Mouse (Mus musculus): Measurements from ENCODE around the gene Pih1d2. TPM values are rescaled to one million over a fixed set of nuclear protein-coding genes. Genes with fewer than 3 reads are reported as not detected.
"Not testable (repeated sequence)": the region's sequence is repeated elsewhere in the genome, so short reads cannot be mapped to it uniquely, and the experiment has no call there.

Gene Pih1d2
- total RNA-seq, 2 experiments from 2014 or later = 2.1 to 2.5 TPM

DNA sequence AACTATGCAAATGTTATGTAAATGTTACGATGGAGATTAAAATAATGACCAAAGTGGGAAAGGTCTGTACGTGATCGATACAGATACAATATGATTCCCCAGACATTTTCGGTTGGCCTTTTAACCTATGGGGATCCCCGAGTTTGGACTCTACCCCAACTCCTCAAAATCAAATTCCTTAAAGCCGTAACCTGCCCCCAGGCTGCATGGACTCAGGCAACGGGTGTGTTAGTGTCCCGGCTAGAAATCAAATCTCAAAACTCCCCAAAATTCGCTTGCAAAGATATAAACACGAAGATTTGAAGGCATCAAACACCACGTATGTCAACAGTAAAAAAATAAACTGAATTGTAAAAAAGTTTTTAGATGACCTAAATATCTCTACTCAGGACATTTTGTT lies 960 bp upstream of the Pih1d2 start:
- DNase-seq = no peak
- intact Hi-C loops (cut with DNase I) = no loop called here

DNA sequence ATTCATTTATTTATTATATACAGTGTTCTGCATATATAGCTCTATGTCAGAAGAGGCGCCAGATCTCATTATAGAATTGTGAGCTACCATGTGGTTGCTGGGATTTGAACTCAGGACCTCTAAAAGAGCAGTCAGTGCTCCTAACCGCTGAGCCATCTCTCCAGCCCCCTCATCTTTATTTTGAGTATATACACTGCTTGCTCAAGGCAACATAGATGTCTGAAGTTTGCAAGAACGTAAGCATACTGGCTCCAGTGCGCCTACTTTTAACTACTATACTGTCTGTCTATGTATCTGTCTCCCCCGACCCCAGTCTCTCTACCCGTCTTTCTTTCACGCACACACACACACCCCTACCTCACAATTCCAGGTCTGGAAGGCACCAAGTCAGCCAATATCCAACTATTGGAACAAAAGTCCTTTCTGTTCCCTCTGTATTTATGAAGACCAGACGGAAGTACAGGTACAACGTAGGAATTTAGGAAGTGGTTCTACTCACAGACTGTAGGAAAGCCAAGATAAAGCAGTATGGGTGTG lies 741 bp downstream of the Pih1d2 start:
- no peak for DNase-seq
- intact Hi-C loops (cut with DNase I) = no loop called here

DNA sequence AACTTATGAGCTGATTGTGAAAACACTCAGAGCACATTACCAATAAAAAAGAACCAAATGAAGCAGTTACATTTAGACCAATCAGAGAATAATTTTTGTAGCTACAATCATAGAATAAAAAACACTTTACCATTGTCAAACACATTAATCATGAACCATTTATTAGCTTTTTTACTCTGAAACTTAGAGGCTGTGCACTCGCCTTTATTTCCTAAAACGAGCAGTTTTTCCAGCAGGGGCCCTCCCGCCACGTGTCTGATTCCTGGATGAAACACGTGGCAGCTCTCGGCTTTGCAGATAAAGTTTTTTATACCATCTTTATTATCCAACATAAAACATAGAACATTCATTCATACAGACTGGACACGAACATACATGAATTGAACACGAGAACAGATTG lies 13.8 kb downstream of the Pih1d2 start:
- intact Hi-C loops (cut with DNase I); DNase-seq: not testable (repeated sequence)

DNA sequence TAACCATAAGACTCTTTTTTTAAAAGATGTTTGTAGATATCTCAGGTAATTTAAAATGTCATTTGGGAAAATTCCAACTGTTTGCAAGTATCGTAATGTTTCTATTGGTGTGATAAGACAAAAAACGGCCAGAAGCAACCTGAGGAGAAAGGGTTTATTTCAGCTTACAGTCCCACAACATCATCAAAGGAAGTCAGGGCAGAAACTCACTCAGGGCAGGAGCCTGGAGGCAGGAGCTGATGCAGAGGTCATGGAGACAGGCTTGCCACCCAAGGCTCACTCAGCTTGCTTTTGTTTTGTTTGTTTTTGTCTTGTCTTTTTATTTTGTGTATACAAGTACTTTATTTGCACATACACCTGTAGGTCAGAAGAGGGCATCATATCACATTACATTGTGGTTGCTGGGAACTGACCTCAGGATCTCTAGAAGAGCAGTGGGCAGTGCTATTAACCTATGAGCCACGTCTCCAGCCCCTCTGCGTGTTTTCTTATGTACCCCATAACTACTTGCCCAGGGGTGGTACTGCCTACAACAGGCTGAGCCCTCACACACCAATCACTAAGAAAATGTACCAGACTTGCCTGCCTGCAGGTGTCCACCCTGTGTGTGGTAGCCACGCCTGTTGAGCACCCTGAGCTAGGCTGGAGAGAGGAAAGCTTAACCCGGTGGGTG lies 15.0 kb downstream of the Pih1d2 start:
- intact Hi-C loops (cut with DNase I) = no loop called here
- DNase-seq = no peak

DNA sequence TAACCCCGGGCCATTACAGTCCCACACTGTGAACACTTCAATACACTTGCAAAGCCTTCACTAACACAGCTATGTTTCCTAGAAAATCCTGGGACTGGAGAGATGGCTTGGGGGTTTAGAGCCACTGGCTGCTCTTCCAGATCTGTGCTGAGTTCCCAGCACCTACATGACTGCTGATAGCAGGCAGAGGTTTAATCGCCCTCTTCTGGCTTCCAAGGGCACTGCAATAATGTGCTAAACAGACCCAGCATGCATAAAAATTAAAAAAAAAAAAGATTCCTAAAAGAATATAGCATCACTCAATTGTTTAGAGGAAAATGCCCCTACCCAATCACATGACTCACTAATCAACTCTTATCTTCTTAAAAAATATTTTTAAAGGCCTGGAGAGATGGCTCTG lies 15.9 kb downstream of the Pih1d2 start:
- no peak for DNase-seq
- intact Hi-C loops (cut with DNase I) = no loop called here

DNA sequence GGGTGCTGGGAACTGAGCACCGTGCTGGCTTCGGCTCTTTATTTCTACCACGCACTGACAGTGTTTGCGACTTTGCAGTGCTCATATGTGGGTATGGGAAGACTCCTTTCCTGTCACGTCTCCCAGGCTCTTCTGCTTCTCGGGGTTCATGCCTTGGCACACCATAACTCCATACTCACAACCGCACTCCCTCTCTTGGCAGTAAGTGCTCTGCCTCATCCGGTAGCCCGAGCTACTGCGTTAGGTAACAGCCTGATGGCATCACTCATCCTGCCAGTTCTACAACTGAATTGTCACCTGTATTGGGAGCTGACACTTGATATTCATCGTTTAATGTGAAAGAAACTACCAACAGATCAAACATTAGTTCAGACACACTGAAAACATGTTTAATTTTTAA lies 17.1 kb downstream of the Pih1d2 start:
- intact Hi-C loops (cut with DNase I) = no loop called here
- DNase-seq = no peak

DNA sequence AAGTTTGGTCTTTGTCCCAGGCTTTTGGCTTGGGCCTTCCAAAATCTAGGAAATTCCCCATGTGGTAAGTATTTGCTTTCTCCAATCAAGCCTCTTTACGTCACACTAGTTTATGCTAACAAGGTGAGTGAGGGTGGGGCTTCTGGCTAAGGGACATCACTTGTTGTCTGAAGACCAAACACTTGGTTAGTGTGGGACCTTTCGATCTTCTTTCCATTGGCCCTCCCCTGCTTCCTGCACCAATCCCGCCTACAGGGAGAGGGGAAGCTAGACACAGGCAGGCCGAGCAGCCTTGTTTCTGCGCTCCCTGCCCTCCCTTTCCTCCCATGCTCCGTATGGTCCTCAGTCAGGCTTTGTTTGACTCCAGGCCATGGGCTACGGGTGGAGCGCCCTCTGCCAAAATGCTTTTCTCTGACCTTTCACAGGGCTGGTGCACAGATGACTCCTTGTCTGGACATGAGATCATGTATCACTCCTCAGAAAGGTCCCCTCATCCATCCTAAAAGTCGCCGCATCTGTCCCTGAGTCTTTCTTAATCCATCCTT lies 29.8 kb downstream of the Pih1d2 start:
- DNase-seq = no peak

DNA sequence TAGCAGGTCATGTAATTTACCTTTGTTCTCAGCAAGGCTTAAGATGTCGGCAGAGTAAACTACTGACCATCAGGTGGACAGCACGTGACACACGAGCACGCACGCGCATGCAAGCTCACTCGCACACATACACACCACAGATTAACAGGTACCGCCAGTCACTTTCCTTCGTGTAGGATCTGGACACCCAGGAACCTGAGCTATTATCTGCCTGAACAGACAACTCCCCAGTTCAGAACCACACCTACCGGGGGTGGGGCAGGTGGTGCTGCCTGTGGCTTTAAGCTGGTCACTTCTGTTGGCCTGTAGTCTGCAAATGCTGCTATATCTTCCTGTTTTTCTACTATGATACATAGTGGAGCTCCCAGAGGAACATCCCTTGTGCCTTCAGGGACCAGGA lies 33.4 kb downstream of the Pih1d2 start:
- intact Hi-C loops (cut with DNase I) = no loop called here
- no peak for DNase-seq

More for the DNA sequence above, 29.8 kb downstream of the Pih1d2 start:
- intact Hi-C loops (cut with DNase I) = no loop called here

DNA sequence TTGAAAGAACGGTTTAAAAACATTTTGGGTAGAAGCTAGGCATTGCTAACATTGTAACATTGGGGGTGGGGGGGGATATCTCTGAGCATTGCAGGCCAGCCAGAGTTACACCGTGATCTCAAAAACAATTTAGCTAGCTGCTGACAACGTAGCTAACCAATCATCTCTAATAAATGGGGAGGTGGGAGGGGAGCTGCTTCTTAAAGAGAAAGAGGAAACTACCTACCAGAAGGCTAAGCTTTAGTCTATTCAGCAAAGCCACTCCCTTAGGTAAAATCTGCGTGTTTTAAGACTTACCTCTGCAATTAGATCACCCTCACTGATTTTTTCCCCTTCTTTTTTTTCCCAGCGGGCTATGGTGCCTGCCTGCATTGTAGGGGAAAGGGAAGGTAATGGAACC lies 41.3 kb downstream of the Pih1d2 start:
- intact Hi-C loops (cut with DNase I) = no loop called here

DNA sequence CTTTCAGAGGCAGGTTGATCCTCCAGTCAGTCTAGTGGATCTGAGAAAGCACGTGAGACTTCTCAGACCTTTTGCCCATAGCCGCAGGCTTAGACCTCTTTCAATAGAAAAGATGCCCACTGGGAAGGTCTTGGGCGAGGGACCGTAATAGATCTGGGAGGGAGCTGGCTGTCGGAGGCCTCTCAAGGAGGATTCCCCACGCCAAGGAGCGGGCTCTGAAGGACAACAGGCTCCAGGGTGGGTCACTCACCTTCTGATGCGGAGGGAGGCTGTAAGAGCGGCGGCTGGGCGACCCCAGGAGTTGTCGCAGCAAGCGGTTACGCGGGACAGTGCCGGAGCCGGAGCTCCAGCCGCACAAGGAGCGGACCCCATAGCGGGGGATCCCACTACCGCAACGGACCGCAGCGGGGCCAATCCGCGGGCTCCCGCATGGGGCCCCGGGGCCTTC lies 41.8 kb downstream of the Pih1d2 start:
- intact Hi-C loops (cut with DNase I) = no loop called here
- no peak for DNase-seq

More for the DNA sequence above, 41.3 kb downstream of the Pih1d2 start:
- DNase-seq = no peak

DNA sequence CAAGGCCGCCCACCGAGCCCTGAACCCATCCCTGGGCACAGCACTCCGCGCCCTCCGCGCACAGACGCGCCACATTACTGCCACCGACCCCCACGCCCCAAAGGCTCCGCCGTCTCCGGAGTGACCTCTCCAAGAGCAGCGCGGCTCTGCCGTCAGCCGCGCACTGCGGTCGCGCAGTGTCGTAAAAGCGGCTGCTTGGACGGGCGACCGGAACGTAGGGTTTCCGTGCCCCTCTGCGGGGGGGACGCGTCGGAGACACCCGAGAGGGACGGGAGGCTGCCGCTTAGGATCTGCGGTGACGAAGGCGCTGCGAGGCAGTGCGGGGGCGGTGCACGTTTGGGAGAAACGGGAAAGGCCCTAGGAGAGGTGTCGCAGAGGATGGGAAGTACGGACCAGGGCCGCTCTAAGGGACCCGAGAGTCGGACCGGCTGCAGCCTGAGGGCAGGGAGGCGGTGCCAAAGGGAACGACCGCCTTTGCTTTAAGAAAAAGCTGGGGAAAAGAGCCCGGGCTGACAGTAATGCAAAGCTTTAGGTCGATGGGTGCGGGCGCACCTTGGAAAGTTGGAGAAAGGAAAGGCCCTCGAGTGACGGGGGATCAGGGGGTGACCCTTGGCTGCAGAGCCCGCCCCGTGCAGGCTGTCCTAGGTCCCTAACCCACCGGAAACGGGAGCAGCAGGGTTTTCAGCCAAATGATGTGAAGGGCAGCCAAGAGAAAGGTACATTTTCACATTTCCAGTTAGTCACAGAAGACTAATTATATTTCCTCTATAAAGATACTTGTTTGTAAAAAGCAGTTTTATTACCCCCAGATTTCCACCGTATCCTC lies 42.5 kb downstream of the Pih1d2 start, which contains the start of gene Dlat:
Gene Dlat, minus strand, starts transcription at position 389 of the 826 bp plus-strand sequence.
- intact Hi-C loops (cut with DNase I) = no loop called here
- peak; percentile 89 for DNase-seq

DNA sequence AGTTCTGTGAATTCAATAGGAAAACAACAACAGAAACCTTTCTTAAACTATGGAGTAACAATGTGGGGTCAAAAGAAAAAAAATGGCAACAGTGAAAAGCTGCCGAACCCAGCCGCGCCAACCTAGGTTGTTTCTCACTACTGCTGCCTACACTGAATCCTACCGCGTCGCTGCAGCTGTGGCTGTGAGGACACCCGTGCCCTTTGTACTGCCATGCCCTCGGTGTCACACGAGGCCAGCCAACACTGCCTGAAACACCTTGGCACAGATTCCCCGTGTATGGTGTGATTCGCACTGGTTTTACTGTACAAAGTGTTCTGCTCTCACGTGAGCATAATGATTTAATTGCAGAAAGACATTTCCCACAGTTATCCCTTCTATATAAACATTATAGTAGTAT lies 43.3 kb downstream of the Pih1d2 start:
- peak; percentile 21 for DNase-seq
- intact Hi-C loops (cut with DNase I) = no loop called here

DNA sequence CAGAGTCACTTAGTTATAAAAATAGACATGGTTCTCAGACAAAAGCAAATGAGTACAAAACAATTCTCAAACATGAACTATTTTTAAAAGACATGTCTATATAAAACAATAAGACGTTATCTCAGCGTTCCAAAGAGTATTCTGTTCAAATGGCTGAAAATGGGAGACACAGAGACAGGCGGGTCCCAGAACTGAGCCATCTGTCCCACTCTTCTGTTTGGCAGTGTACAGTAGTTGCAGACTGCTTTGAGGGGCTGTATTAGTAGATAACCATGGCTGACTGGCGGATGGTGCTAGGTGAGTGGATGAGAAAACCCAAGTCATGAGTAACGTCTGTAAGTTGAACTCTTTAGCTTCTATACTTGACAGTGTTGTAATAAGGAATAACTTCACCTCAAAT lies 47.7 kb downstream of the Pih1d2 start:
- intact Hi-C loops (cut with DNase I) = no loop called here
- no peak for DNase-seq

DNA sequence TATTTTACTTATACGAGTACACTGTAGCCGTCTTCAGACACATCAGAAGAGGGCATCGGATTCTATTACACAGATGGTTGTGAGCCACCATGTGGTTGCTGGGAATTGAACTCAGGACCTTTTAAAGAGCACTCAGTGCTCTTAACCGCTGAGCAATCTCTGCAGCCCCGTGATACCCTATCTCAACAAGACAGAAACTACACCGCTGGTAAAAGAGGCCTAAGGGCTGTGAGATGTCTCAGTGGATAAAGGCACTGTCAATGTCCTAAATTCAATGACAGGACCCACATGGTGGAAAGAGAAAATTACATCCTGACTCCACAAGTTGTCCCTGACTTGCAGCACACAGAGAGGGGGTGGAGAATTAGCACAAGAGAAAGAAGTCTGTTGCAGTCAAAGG lies 49.3 kb downstream of the Pih1d2 start:
- intact Hi-C loops (cut with DNase I) = no loop called here
- DNase-seq = no peak

DNA sequence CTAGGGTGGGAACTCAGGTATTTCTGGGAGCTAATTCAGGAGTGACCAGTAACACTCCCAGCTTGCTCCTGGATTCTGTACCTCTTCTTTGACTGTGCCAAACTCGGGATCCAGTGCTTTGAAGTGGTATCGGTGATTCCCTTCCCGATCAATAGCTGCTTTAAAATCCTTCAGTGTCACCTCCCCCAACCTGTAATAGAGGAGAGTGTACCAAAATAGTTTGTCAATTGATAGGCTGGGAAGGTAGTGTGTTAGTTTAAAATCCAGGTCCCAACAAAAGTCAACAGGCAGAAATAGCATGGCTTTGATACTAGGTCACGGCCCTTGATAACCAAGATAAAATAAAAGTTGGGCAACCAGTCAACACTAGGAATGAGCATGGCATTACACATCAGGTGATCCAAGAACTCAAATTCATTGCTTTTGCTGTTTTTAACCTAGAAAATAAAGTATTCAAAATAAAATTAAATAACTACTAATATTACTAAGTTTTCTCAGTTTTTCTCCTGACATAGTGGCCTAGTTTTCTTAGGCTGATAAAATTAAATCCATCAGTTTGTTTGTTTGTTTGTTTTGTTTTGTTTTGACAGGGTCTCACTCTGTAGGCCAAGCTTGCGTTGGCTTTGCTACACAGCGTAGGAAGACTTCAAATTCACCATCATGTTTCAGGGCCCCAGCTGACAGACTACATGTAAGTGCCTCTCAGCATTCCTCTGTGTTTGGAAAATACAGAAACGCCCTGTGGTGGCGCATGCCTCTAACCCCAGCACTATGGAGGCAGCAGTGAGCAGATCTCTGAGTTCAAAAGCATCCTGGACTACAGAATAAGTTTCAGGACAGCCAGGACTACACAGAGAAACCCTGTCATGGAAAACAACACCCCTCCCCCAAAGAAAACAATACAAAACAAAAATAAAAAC lies 50.7 kb downstream of the Pih1d2 start:
- no peak for DNase-seq
- intact Hi-C loops (cut with DNase I) = no loop called here

DNA sequence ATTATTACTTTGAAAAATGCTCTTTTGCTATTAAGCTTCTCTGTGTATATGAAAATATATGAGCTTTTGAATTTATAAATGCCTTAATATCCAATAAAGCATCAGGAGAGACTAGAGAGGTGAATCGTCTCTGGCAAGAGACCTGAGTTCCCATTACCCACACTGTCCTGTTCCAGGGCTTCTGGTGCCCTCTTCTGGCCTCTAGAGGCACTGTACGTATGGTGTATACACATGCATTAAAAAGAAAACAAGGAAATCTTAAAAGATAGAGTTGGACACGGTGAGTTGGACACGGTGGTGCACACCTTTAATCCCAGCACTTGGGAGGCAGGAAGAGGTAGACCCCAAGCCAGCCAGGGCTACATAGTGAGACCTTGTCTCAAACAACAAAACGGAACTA lies 53.6 kb downstream of the Pih1d2 start:
- intact Hi-C loops (cut with DNase I) = no loop called here
- DNase-seq = peak; percentile 52
